Mouse (Mus musculus): Measurements from ENCODE around the gene Amh.
"Not testable (repeated sequence)": the region's sequence is repeated elsewhere in the genome, so short reads cannot be mapped to it uniquely, and the experiment has no call there.

Amh gene

GRCm38 (mm10) chr10:80807057-80807627, 2.1 kb downstream of the Amh start:
- DNase-seq (ENCODE audit: low spot score in 2 of 2) = peak; percentile 57 to 62

- no peak for DNase-seq (ENCODE audit: low spot score in 2 of 2)
These were observed 3.3 kb downstream of the Amh start for GRCm38 (mm10) chr10:80808099-80808984.

- no peak for DNase-seq (ENCODE audit: low spot score in 2 of 2)
These were observed 4.1 kb downstream of the Amh start for GRCm38 (mm10) chr10:80808985-80809632.

- no peak for DNase-seq (ENCODE audit: low spot score in 2 of 2)
These were observed 5.0 kb downstream of the Amh start for GRCm38 (mm10) chr10:80810084-80810483.

- DNase-seq (ENCODE audit: low spot score in 2 of 2) = no peak
These were observed 7.5 kb downstream of the Amh start for GRCm38 (mm10) chr10:80812391-80813041.

GRCm38 (mm10) chr10:80813366-80813765, 8.3 kb downstream of the Amh start, which contains the start of gene Jsrp1:
TSS of gene Jsrp1 (minus strand) at chr10:80813498.
- DNase-seq (ENCODE audit: low spot score in 2 of 2) = no peak

- DNase-seq (ENCODE audit: low spot score in 2 of 2) = no peak
These were observed 9.8 kb downstream of the Amh start for GRCm38 (mm10) chr10:80814800-80815199.

- DNase-seq (ENCODE audit: low spot score in 2 of 2) = not testable (repeated sequence)
These were observed 11.3 kb downstream of the Amh start for GRCm38 (mm10) chr10:80816303-80816702.

- DNase-seq (ENCODE audit: low spot score in 2 of 2) = no peak
These were observed 12.1 kb downstream of the Amh start for GRCm38 (mm10) chr10:80817164-80817563.

GRCm38 (mm10) chr10:80817955-80818354, 12.9 kb downstream of the Amh start:
- not testable (repeated sequence) for DNase-seq (ENCODE audit: low spot score in 2 of 2)

GRCm38 (mm10) chr10:80818599-80819281, 13.7 kb downstream of the Amh start:
- DNase-seq (ENCODE audit: low spot score in 2 of 2) = peak; percentile 60 to 74

GRCm38 (mm10) chr10:80819406-80819805, 14.4 kb downstream of the Amh start:
- DNase-seq (ENCODE audit: low spot score in 2 of 2) = no peak

- peak; percentile 34 to 58 for DNase-seq (ENCODE audit: low spot score in 2 of 2)
These were observed 16.9 kb downstream of the Amh start for GRCm38 (mm10) chr10:80821991-80822390.

GRCm38 (mm10) chr10:80822528-80822927, 17.5 kb downstream of the Amh start:
- no peak for DNase-seq (ENCODE audit: low spot score in 2 of 2)

GRCm38 (mm10) chr10:80823316-80823715, 18.3 kb downstream of the Amh start:
- no peak for DNase-seq (ENCODE audit: low spot score in 2 of 2)

GRCm38 (mm10) chr10:80823847-80824643, 19.0 kb downstream of the Amh start:
- peak; percentile 27 to 41 for DNase-seq (ENCODE audit: low spot score in 2 of 2)

GRCm38 (mm10) chr10:80824827-80825226, 19.8 kb downstream of the Amh start:
- DNase-seq (ENCODE audit: low spot score in 2 of 2) = no peak

- DNase-seq (ENCODE audit: low spot score in 2 of 2) = peak; percentile 99 to 100
These were observed 21.4 kb downstream of the Amh start, which contains the start of gene Oaz1 for GRCm38 (mm10) chr10:80826151-80827062. TSS of gene Oaz1 (plus strand) at chr10:80826656.
